Mouse (Mus musculus) forebrain, embryonic 13.5 days (tissue): ENCODE data around the gene Cnpy4. TPM values are rescaled to one million over a fixed set of nuclear protein-coding genes. Genes with fewer than 3 reads are reported as not detected.

Experiments
- microRNA counts: library from miRNA; unstranded; fragments of <30 nt; microRNA quantifications from one replicate; lab custom pipeline; 2016
- microRNA-seq: library from miRNA; unstranded; fragments of <30 nt; microRNA quantifications from one replicate; pipeline ENCODE4, GENCODE M21; 2016
- polyA plus RNA-seq: library from polyadenylated mRNA; unstranded; fragments of >200 nt; fragmentation: Nextera tagmentation; extraction: Ambion mirVana; gene quantifications from 2 replicates; pipeline ENCODE4 v1.2.1, GENCODE M21; 2015

The Cnpy4 gene
- polyA plus RNA-seq, 1 experiment from 2014 or later: 48.1 TPM

MicroRNA genes within 50 kb of the gene (microRNA counts, 519-probe panel; counts per million panel counts)
- 5,488 counts per million, percentile 94 among the panel's probes with 10 or more counts for microRNA mmu-miR-106b (lab: Ali Mortazavi, UCI)
- 6,496 counts per million, percentile 98 among the panel's probes with 10 or more counts for microRNA mmu-miR-25 (lab: Ali Mortazavi, UCI)
- 5,507 counts per million, percentile 94 among the panel's probes with 10 or more counts for microRNA mmu-miR-93 (lab: Ali Mortazavi, UCI)

Small RNA genes within 50 kb of the gene (microRNA-seq; reads per million reads assigned to microRNA genes)
- gene Mir106b (15,644 reads per million, percentile 96 among the genes with 10 or more reads in this experiment), gene Mir25 (769 reads per million, percentile 76 among the genes with 10 or more reads in this experiment), gene Mir93 (25,373 reads per million, percentile 98 among the genes with 10 or more reads in this experiment)

Other genes with a start within 250 kb of the Cnpy4 start
- gene Gjc3, start 224.4 kb upstream of the Cnpy4 start, polyA plus RNA-seq: 0.04 TPM in 1 of 2 replicates, not detected in the other
- not detected in 2 replicates for gene Azgp1, start 206.0 kb upstream of the Cnpy4 start, polyA plus RNA-seq
- gene Smok3a, start 166.2 kb upstream of the Cnpy4 start, polyA plus RNA-seq: not detected in 2 replicates
- not detected in 2 replicates for gene Smok3b, start 166.1 kb upstream of the Cnpy4 start, polyA plus RNA-seq
- not detected in 2 replicates for gene Smok3c, start 134.3 kb upstream of the Cnpy4 start, polyA plus RNA-seq
- gene Zkscan1, start 102.4 kb upstream of the Cnpy4 start, polyA plus RNA-seq: 24.7 and 27.5 TPM in 2 replicates
- 111 and 123 TPM in 2 replicates for gene Zscan21, start 70.6 kb upstream of the Cnpy4 start, polyA plus RNA-seq
- 46.1 and 49.5 TPM in 2 replicates for gene Zfp113, start 31.7 kb upstream of the Cnpy4 start, polyA plus RNA-seq
- gene Cops6, start 26.4 kb upstream of the Cnpy4 start, polyA plus RNA-seq: 308 and 315 TPM in 2 replicates
- 29.2 and 29.7 TPM in 2 replicates for gene Ap4m1, start 15.5 kb upstream of the Cnpy4 start, polyA plus RNA-seq
- 258 and 276 TPM in 2 replicates for gene Mcm7, start 15.1 kb upstream of the Cnpy4 start, polyA plus RNA-seq
- gene Taf6, start within 50 bp of the Cnpy4 start, polyA plus RNA-seq: 115 and 121 TPM in 2 replicates
- gene Mblac1, start 6.8 kb downstream of the Cnpy4 start, polyA plus RNA-seq: 10.8 and 12.2 TPM in 2 replicates
- gene Nxpe5, start 38.4 kb downstream of the Cnpy4 start, polyA plus RNA-seq: not detected in 2 replicates
- 67.4 TPM in 2 replicates for gene Lamtor4, start 68.0 kb downstream of the Cnpy4 start, polyA plus RNA-seq
- gene BC037034, start 76.5 kb downstream of the Cnpy4 start, polyA plus RNA-seq: 9.1 and 10.0 TPM in 2 replicates
- gene Gal3st4, start 85.4 kb downstream of the Cnpy4 start, polyA plus RNA-seq: 1.6 and 2.8 TPM in 2 replicates
- gene Gm43720, start 92.5 kb downstream of the Cnpy4 start, polyA plus RNA-seq: 0.09 and 0.18 TPM in 2 replicates
- 137 and 160 TPM in 2 replicates for gene Gpc2, start 92.5 kb downstream of the Cnpy4 start, polyA plus RNA-seq
- 2.4 and 2.9 TPM in 2 replicates for gene Stag3, start 92.8 kb downstream of the Cnpy4 start, polyA plus RNA-seq
- not detected in 2 replicates for gene Pvrig, start 154.5 kb downstream of the Cnpy4 start, polyA plus RNA-seq